8 mouse cellular contexts compared by ENCODE assay signal in the genomic region with DNA sequence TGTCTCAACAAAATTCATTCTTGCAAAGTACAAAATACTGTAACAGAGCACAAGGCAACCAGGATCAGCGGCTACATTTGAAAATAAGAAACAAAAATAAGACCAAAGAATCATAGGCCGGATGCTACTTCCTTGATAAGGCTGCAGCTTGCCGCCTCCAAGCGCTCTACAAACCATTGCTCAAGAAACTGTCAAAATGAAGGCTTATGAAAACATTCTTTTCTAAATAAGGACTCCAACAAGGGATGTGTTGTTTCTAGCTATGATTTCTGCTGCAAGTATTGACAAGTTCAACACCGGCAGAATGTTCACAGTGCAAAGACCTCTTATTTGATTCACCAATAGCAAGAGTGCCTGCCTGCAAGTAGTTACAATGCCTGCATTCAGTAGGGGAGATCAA. TPM values are rescaled to one million over a fixed set of nuclear protein-coding genes. Genes with fewer than 3 reads are reported as not detected.
DNase-seq lines count a peak whose midpoint lies in the region; ATAC-seq lines count a peak whose summit lies in the region.

No protein-coding gene starts in this region.

- H3K27me3 ChIP-seq in forebrain, embryonic 13.5 days, result no peaks in the 10 kb centered on the region
- H3K27me3 ChIP-seq in limb, embryonic 13.5 days, result no peaks in the 10 kb centered on the region
- H3K27me3 ChIP-seq in stomach, embryonic 14.5 days (ENCODE audit: control insufficient read depth, insufficient read depth, low read length), result no peaks in the 10 kb centered on the region

- ATAC-seq in forebrain, embryonic 13.5 days, result no peak
- no peak for ATAC-seq in limb, embryonic 13.5 days (ENCODE audit: low FRiP score, low read depth)
- ATAC-seq in stomach, embryonic 14.5 days (ENCODE audit: insufficient number of reproducible peaks, insufficient read depth, low FRiP score, low read depth), result no peak
- ATAC-seq in frontal cortex, adult (ENCODE audit: low TSS enrichment), result no peak

- DNase-seq in embryo, embryonic 10.5 days (ENCODE audit: low spot score), result peak; percentile 34
- DNase-seq in embryo, embryonic 9.5 days (ENCODE audit: extremely low spot score), result no peak
- DNase-seq in CD4-positive helper T cell, adult 2 months (ENCODE audit: low read depth, low spot score), result peak; percentile 50
- DNase-seq in spleen, adult 18-20 months, result no peak

- whole genome bisulfite sequencing in forebrain, embryonic 13.5 days, result 42% methylated on average over 5 of the region's 5 CpGs
- 50% methylated on average over 5 of the region's 5 CpGs for WGBS in limb, embryonic 13.5 days
- WGBS in stomach, embryonic 14.5 days, result 22% methylated on average over 5 of the region's 5 CpGs

- peak overlapping the region; percentile 94 for H3K9ac ChIP-seq in forebrain, embryonic 13.5 days
- peak overlapping the region; percentile 91; the same call in 1 of the 2 replicates for H3K9ac ChIP-seq in limb, embryonic 13.5 days
- peak overlapping the region; percentile 81; the same call in 1 of the 2 replicates for H3K9ac ChIP-seq in stomach, embryonic 14.5 days (replicated peaks; ENCODE audit: low read depth, low read length)

- no peaks in the 10 kb centered on the region for H3K9me3 ChIP-seq in forebrain, embryonic 13.5 days (replicated peaks)
- H3K9me3 ChIP-seq in limb, embryonic 13.5 days, result no peaks in the 10 kb centered on the region
- H3K9me3 ChIP-seq in stomach, embryonic 14.5 days (ENCODE audit: control insufficient read depth, low read depth, low read length), result no peaks in the 10 kb centered on the region

- no peaks in the 10 kb centered on the region for H3K36me3 ChIP-seq in forebrain, embryonic 13.5 days (ENCODE audit: poor library complexity, severe bottlenecking)
- no peaks in the 10 kb centered on the region for H3K36me3 ChIP-seq in limb, embryonic 13.5 days
- H3K36me3 ChIP-seq in stomach, embryonic 14.5 days (ENCODE audit: control insufficient read depth, insufficient read depth, low read length), result no peaks in the 10 kb centered on the region

- peaks cover 22% of the 10 kb centered on the region for H3K4me1 ChIP-seq in forebrain, embryonic 13.5 days
- H3K4me1 ChIP-seq in limb, embryonic 13.5 days, result peaks cover 23% of the 10 kb centered on the region
- H3K4me1 ChIP-seq in stomach, embryonic 14.5 days (ENCODE audit: control insufficient read depth, insufficient read depth, low read length), result no peaks in the 10 kb centered on the region

- peak overlapping the region; percentile 96 for H3K4me3 ChIP-seq in forebrain, embryonic 13.5 days
- H3K4me3 ChIP-seq in limb, embryonic 13.5 days, result peak overlapping the region; percentile 93
- peak overlapping the region; percentile 82 for H3K4me3 ChIP-seq in stomach, embryonic 14.5 days (ENCODE audit: low read depth, low read length)

- peak overlapping the region; percentile 73 for H3K4me2 ChIP-seq in forebrain, embryonic 13.5 days
- peak overlapping the region; percentile 72 for H3K4me2 ChIP-seq in limb, embryonic 13.5 days (replicated peaks)
- peak overlapping the region; percentile 51 for H3K4me2 ChIP-seq in stomach, embryonic 14.5 days (replicated peaks; ENCODE audit: low read depth, low read length)

- H3K27ac ChIP-seq in forebrain, embryonic 13.5 days, result 0 out of 2 replicates have a peak overlapping the region, but pooled peaks have one; percentile 97
- H3K27ac ChIP-seq in limb, embryonic 13.5 days, result no peak overlapping the region
- H3K27ac ChIP-seq in stomach, embryonic 14.5 days (ENCODE audit: low read length), result peak overlapping the region; percentile 90; the same call in 1 of the 2 replicates

RNA-seq across cellular contexts. Expression of gene Fryl, which starts 1.8 kb away (rescaled TPM):
- polyA plus RNA-seq in forebrain, embryonic 13.5 days (2015; fragmentation: Nextera tagmentation; extraction: Ambion mirVana), result 46.1 and 46.7 TPM in 2 replicates
- polyA plus RNA-seq in limb, embryonic 13.5 days (2015; fragmentation: Nextera tagmentation; extraction: Ambion mirVana), result 21.4 and 22.5 TPM in 2 replicates
- 32.0 and 33.4 TPM in 2 replicates for polyA plus RNA-seq in stomach, embryonic 14.5 days (2014; fragmentation: Nextera tagmentation; extraction: Ambion mirVana)

RNA-seq across cellular contexts. Expression of gene Ociad1, which starts 37.9 kb away (rescaled TPM):
- 212 and 221 TPM in 2 replicates for polyA plus RNA-seq in forebrain, embryonic 13.5 days (2015; fragmentation: Nextera tagmentation; extraction: Ambion mirVana)
- 229 and 236 TPM in 2 replicates for polyA plus RNA-seq in limb, embryonic 13.5 days (2015; fragmentation: Nextera tagmentation; extraction: Ambion mirVana)
- 138 and 148 TPM in 2 replicates for polyA plus RNA-seq in stomach, embryonic 14.5 days (2014; fragmentation: Nextera tagmentation; extraction: Ambion mirVana)

Comparison
In these comparisons a context has a peak if more than half of its experiments do, and no peak if none do; other contexts are left out.
1. DNase-seq: peak in embryo, embryonic 10.5 days (single experiment) and CD4-positive helper T cell, adult 2 months (single experiment); none in embryo, embryonic 9.5 days (single experiment) and spleen, adult 18-20 months (0 of 2).
2. Peak in every context shown above with its lines, with median percentiles within 50 percentile points of each other: H3K4me2 ChIP-seq, H3K4me3 ChIP-seq and H3K9ac ChIP-seq.